Mouse (Mus musculus) embryo, embryonic 10.5 days (tissue): ENCODE results near the gene Ncln.
A peak's percentile ranks its signal among the peaks of the same experiment; 100 is the strongest.

Experiments
- DNase-seq: peaks from one replicate; pipeline ENCODE4 v3.0.0-alpha.2; 2015; ENCODE audit warnings: low spot score

Ncln gene

GRCm38 (mm10) chr10:81489941-81490340 lies 6.3 kb downstream of the Ncln start:
- DNase-seq: no peak

DNA sequence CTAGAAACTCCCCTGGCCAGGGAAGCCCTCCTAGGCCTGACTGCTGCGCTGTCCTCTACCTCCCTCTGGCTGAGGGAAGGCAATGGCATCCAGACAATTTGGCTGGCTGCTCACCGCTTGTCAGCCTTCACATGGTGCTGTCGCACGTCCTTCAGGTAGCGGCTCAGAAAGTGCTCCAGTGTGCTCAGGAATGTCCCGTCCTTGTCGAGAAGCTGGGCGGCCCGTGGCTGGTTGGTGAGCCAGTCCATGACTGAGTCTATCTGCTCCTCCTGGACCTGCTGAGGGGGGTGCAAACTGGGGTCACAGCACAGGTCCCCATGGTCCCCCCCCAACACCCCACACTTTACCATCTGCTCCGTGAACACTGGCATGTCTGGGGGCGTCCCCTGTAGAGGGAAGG lies 8.1 kb downstream of the Ncln start:
- no peak for DNase-seq

DNA sequence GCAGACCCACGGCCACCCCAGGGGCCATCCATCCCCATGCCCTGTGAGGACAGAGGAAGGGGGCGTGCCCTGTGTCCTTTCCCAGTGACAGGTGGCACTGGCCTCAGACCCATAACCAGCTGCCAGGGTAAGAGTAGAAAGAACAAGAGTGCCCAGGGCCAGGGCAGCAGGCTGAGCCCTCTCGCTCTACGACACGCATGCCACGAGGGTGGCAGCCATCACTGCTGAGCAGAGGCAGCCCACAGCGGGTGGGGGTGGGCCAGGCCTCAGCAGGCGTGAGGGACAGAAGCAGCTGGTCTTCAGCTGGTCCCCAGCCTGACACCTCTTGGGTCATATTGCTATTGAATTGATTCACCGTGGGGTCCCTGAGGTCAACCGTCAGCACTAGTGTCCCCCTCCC lies 9.7 kb downstream of the Ncln start:
- DNase-seq: no peak

GRCm38 (mm10) chr10:81485479-81486018 lies 10.6 kb downstream of the Ncln start:
- DNase-seq: no peak

- no peak for DNase-seq
Observed at GRCm38 (mm10) chr10:81485060-81485449, 11.1 kb downstream of the Ncln start.

DNA sequence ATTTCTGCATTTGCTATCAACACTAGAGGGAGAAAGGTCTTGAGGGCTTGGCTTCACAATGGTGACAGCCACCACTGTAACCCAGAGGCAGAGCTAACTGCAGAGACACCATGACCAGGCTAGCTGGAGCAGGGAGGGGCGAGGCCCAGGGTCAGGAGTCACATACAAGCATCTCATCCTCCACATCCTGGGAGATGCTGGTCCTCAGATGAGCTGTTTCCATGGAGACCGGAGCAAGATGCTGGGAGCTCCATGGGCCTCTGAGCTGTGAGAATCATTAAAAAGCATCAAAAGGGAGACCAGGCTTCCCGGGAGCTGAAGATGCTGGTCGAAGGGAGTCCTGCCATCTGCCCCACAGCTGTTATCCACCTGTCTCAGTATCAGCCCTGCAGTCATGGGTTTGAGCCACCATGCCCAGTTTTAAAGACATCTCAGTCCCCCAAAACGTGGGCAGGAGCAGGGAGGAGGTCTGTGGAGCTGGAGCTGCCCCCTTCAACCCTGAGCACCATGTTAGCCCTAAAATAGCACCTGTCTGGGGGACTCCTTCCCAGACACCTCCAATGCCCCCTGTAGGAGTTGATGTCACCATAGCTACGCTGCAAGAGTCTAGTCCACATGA lies 11.6 kb downstream of the Ncln start:
- no peak for DNase-seq

DNA sequence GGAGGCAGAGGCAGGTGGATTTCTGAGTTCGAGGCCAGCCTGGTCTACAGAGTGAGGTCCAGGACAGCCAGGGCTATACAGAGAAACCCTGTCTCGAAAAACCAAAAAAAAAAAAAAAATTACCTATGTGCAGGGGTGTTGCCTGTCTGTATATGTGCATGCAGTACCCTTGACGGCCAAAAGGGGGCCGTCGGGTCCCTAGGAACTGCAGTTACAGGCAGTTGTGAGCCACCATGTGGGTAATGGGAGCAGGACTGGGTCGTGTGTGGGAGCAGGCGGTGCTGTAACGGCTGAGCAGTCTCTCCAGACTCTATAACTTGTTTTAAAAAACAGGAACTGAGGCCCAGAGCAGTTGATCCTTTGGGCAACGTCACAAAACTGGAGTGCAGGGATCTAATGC lies 12.2 kb downstream of the Ncln start:
- peak; percentile 58 for DNase-seq

DNA sequence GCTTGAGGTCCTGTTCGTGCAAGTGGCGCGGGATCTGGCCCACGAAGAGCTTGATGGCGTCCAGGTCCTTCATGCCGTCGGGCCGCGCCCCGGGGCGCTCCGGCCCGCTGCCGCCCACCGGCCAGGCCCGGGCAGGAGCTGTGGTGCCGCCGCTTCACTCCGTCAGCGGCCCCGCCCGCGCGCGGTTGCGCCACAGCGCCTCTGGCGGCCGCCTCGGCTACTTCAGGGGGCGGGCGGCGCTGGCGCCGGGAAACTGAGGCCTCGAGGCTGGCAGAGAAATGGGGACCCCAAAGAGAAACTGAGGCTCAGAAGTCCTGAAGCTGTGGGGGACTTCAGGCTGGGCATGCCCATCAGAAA lies 13.7 kb downstream of the Ncln start, which contains the start of gene Celf5:
TSS of gene Celf5 (minus strand) at position 177 of the 357 bp plus-strand sequence.
- DNase-seq: peak; percentile 64

GRCm38 (mm10) chr10:81481605-81482532 lies 14.3 kb downstream of the Ncln start:
- no peak for DNase-seq

DNA sequence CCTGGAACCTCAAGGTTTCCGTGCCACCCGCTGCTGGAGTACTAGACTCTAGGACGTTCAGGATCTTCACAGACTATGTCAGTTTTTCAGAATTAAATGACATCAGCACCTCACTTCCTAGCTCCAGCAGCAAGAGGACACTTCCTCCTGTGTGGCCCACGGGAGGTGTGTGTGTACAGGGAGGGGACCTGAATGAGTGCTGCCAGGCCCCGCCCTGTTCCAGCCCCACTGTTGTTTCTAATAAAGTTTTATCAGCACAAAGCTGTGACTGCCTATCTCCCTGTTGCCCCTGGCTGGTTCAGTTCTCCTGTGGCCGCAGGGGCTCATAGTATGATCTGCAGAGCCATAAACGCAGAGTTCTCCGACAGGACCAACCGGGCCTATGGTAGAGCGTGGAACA lies 21.7 kb downstream of the Ncln start:
- no peak for DNase-seq

DNA sequence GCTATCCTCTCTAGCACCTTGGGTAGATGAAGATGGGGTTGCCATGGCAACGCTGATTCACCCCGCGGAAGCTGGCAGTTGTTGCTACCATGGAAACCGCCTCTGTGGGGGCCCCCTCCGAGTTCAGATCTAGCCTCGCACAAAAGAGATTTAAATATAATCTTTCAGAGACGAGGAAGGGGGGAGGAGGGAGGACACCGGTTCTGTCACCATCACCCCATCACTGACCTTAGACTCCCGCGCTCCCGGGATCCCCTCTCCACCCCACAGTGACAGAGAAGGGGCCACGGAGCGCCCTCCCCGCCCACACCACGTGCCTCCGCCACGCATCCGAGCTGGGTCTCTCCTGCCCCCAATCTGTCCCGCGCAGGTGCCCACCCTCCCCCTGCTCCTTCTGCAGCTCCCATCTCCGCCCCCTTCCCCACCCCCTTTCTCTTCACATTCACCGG lies 23.2 kb downstream of the Ncln start:
- DNase-seq: peak; percentile 82

GRCm38 (mm10) chr10:81472403-81473002 lies 23.7 kb downstream of the Ncln start:
- DNase-seq: no peak

- no peak for DNase-seq
Observed at GRCm38 (mm10) chr10:81470454-81470853, 25.7 kb downstream of the Ncln start.

GRCm38 (mm10) chr10:81469253-81469652 lies 26.9 kb downstream of the Ncln start:
- no peak for DNase-seq

GRCm38 (mm10) chr10:81467670-81468235 lies 28.4 kb downstream of the Ncln start:
- no peak for DNase-seq

- DNase-seq: no peak
Observed at GRCm38 (mm10) chr10:81466881-81467280, 29.3 kb downstream of the Ncln start.

DNA sequence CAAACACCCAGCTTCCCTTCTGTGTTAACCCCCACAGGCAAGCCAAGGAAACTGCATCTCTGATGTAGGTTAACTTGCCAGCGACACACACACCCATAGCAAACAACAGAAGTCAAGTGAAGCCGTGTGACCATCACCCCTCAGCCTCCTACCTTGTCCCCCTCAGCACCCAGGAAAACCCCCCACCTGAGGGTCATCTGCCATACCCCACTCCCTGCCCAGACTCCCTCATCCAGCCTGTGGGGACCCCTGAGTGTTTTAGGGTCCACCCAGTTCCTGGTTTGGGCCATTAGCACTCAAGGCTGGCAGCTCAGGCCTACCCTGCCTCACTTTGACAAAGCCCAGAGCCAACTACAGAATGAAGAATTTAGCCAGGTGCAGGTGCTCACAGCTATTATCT lies 30.1 kb downstream of the Ncln start:
- no peak for DNase-seq

DNA sequence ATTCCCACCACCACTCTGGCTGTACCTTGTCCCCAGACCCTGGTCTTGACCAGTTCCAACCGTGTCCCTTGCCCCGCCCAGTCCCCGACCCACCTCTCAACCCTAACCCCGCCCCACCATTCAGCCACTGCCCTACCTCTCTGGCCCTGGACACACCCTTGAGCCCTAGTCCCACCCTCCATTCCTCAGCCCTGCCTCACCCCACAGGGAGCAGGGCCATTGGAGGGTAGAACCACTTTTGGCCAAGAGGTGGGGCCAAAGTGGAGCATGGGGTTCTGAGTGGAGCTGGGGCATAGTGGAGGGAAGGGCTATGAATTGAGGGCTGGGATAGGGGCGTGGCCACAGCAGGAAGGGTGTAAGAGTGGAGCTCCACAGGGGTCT lies 30.9 kb downstream of the Ncln start:
- no peak for DNase-seq

- peak; percentile 80 for DNase-seq
Observed at GRCm38 (mm10) chr10:81464405-81465264, 31.6 kb downstream of the Ncln start.

DNA sequence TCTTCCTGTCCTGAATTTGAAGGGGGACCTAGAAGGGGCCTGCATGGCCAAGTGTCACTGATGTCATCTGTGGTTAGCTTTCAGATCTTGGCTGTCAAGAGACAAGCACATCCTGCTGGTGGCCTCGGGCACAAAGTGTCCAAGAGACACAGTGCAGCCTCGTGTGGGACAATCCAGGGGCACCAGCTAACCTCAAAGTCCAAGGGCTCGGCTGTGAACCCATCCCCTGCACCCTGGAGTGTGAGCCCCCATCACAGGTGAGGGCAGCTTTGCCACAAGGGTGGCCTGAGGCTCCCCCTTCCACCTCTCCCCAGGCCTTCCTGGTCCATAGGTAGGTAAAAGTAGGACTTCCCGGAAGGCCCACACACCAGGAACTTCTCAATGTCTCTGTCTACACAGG lies 32.7 kb downstream of the Ncln start:
- no peak for DNase-seq

GRCm38 (mm10) chr10:81462917-81463316 lies 33.3 kb downstream of the Ncln start:
- no peak for DNase-seq
